Mouse (Mus musculus): ENCODE measurements at regions not wholly inside any gene's neighbourhood (a gene's known extent, or its start where the extent isn't known, plus 50 kb on each side); places are given as distances from the start of the nearest gene placed in this dataset.

- DNase-seq (ENCODE audit: low read depth, low spot score), result peak; percentile 69
Observed at GRCm38 (mm10) chr12:19066121-19066520, 551.8 kb downstream of the 5730507C01Rik start.
